Mouse (Mus musculus): ENCODE results near the gene Trank1.

The Trank1 gene

DNA sequence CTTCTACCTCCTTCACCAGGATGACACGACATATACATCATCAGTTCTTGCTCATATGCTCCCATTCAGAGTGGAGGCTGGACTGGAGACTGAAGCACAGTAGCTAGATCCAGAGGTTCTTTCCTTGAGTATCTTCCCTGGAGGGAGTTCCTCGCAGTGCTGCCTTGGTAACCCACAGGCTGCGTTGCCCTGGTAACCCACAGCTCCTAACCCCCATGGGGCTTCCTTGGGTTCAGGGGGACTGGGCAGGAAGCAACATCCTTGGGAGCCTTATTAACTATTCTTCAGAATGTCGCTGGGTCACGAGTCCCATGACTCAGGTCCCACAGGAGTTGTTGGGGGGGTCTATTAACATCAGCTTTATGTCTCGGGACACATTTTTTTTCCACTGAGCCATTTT, 113.6 kb downstream of the Trank1 start:
- no peak for DNase-seq (ENCODE audit: low spot score)

- no peak for DNase-seq (ENCODE audit: low spot score)
Measured at GRCm38 (mm10) chr9:111425952-111426351, 114.4 kb downstream of the Trank1 start.

- DNase-seq (ENCODE audit: low spot score) = no peak
Measured at GRCm38 (mm10) chr9:111427891-111428555, 116.5 kb downstream of the Trank1 start.

DNA sequence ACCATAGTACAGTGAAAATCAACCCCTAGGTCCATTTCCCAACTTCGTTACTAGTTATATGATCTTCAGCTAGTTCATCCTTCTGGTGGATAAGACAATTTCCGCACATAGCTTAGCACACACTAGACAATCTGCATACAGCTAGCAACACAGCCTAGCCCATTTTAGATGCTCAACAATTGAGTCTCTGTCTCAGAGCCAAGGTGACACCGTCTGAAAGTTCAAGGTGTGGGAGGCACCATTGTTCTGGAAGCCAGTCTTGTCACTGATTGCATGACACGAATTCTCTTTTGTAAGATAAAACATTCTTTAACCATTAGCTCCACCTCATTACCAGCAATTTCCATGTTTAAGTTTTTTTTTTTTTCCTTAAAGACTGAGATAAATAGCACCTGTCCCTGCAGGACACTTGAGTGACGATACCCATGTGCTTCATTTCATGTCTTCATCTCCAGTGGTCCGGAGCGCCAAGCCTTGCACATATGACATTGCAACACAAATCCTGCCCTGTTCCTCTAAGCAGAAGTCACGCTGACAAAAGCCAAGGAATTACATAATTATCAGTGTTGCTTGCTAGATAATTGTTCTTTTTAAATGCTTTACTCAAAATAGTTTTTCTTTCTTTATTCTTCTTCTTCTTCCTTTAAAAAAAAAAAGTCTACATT, 117.3 kb downstream of the Trank1 start:
- DNase-seq (ENCODE audit: low spot score) = no peak

DNA sequence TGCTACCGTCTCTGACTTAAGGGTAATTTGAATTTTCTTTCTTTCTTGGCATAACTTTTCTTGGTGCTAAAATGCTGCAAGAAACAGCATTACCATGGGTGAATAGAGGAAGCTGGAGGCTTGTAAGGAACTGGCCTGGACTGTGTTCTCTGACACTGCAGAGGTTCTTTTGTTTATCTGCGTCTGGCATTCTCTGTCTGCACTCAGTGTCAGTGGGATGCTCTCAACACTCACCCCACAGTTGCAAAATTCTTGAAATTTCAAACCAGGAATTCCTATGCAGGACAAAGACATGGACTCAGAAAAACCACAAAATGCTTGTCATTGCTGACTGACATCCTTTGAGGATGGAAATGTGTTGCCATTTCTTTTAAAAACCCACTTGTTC, 117.8 kb downstream of the Trank1 start:
- DNase-seq (ENCODE audit: low spot score) = no peak

GRCm38 (mm10) chr9:111435429-111435828, 123.9 kb downstream of the Trank1 start:
- no peak for DNase-seq (ENCODE audit: low spot score)

- DNase-seq (ENCODE audit: low spot score) = peak; percentile 65
Measured at GRCm38 (mm10) chr9:111438904-111439835, 127.6 kb downstream of the Trank1 start, which contains the start of gene Dclk3. Gene Dclk3 (plus strand): TSS chr9:111439081.

GRCm38 (mm10) chr9:111439836-111440201, 128.3 kb downstream of the Trank1 start:
- no peak for DNase-seq (ENCODE audit: low spot score)

GRCm38 (mm10) chr9:111440446-111440845, 128.9 kb downstream of the Trank1 start:
- DNase-seq (ENCODE audit: low spot score) = no peak

- no peak for DNase-seq (ENCODE audit: low spot score)
Measured at GRCm38 (mm10) chr9:111441151-111441550, 129.6 kb downstream of the Trank1 start.
